Comparison of ENCODE assay signal across 19 mouse cellular contexts in genomic region chr1:23842629-23843028, GRCm38 (mm10).
DNase-seq lines count a peak whose midpoint lies in the region; ATAC-seq and TF ChIP-seq lines count a peak whose summit lies in the region.
"Had no signal": no experiment of that assay in that cellular context is flagged by ENCODE, and none has a peak within 500 bp of the region (broad histone marks: within the 10 kb centered on the region; RNA-seq: fewer than 3 reads in every experiment).

No protein-coding gene starts in this region.

- no peaks in the 10 kb centered on the region; the same call in 1 of the 2 replicates for H3K4me1 ChIP-seq in hindbrain, postnatal 0 days (ENCODE audit: insufficient read depth, low read length)
- H3K4me1 ChIP-seq in hindbrain, embryonic 14.5 days (replicated peaks; ENCODE audit: control insufficient read depth, insufficient read depth, low read length) = 0 out of 2 replicates have a peak, but pooled peaks cover 6% of the 10 kb centered on the region
- 0 out of 2 replicates have a peak, but pooled peaks cover 8% of the 10 kb centered on the region for H3K4me1 ChIP-seq in neural tube, embryonic 13.5 days (replicated peaks)
- peaks cover 11% of the 10 kb centered on the region for H3K4me1 ChIP-seq in neural tube, embryonic 15.5 days
- H3K4me1 ChIP-seq in forebrain, embryonic 15.5 days = peaks cover 10% of the 10 kb centered on the region
- H3K4me1 ChIP-seq: embryonic facial prominence, embryonic 12.5 days; forebrain, embryonic 12.5 days; heart, embryonic 15.5 days had no signal

- WGBS in hindbrain, postnatal 0 days = 53% methylated on average over 3 of the region's 3 CpGs
- 65% methylated on average over 3 of the region's 3 CpGs for WGBS in hindbrain, embryonic 14.5 days
- 51% methylated on average over 3 of the region's 3 CpGs for WGBS in neural tube, embryonic 13.5 days
- WGBS in neural tube, embryonic 15.5 days = 37% methylated on average over 3 of the region's 3 CpGs
- 71% methylated on average over 3 of the region's 3 CpGs for WGBS in forebrain, embryonic 15.5 days

- no peak for TF ChIP-seq CTCF in hindbrain, postnatal 0 days (IDR thresholded peaks at IDR 0.05; ENCODE audit: low read depth)

- H3K27me3 ChIP-seq in hindbrain, postnatal 0 days (ENCODE audit: insufficient read depth, low read length) = no peaks in the 10 kb centered on the region
- H3K27me3 ChIP-seq in hindbrain, embryonic 14.5 days (ENCODE audit: control insufficient read depth, insufficient read depth, low read length) = no peaks in the 10 kb centered on the region
- H3K27me3 ChIP-seq in neural tube, embryonic 13.5 days = no peaks in the 10 kb centered on the region
- H3K27me3 ChIP-seq in neural tube, embryonic 15.5 days (replicated peaks) = no peaks in the 10 kb centered on the region
- no peaks in the 10 kb centered on the region for H3K27me3 ChIP-seq in forebrain, embryonic 15.5 days
- H3K27me3 ChIP-seq: embryonic facial prominence, embryonic 12.5 days; forebrain, embryonic 12.5 days; heart, embryonic 15.5 days had no signal

- ATAC-seq in hindbrain, postnatal 0 days = peak; percentile 33; the same call in 1 of the 2 replicates
- ATAC-seq in hindbrain, embryonic 14.5 days (ENCODE audit: low FRiP score) = no peak
- peak; percentile 49; the same call in 1 of the 2 replicates for ATAC-seq in neural tube, embryonic 13.5 days (ENCODE audit: low read depth)
- peak; percentile 63 for ATAC-seq in neural tube, embryonic 15.5 days (ENCODE audit: low FRiP score)
- no peak for ATAC-seq in forebrain, embryonic 15.5 days (replicated peaks)
- ATAC-seq: forebrain, postnatal 0 days had no signal

- no peak overlapping the region for H3K4me2 ChIP-seq in hindbrain, postnatal 0 days (ENCODE audit: low read depth, low read length)
- H3K4me2 ChIP-seq in hindbrain, embryonic 14.5 days (replicated peaks) = no peak overlapping the region
- no peak overlapping the region for H3K4me2 ChIP-seq in neural tube, embryonic 13.5 days
- no peak overlapping the region for H3K4me2 ChIP-seq in neural tube, embryonic 15.5 days
- H3K4me2 ChIP-seq in forebrain, embryonic 15.5 days (replicated peaks) = no peak overlapping the region
- H3K4me2 ChIP-seq: embryonic facial prominence, embryonic 12.5 days; forebrain, embryonic 12.5 days; heart, embryonic 11.5 days; heart, embryonic 15.5 days had no signal

- no peaks in the 10 kb centered on the region for H3K9me3 ChIP-seq in hindbrain, postnatal 0 days (ENCODE audit: low read length)
- H3K9me3 ChIP-seq in hindbrain, embryonic 14.5 days (ENCODE audit: control insufficient read depth, low read length) = no peaks in the 10 kb centered on the region
- no peaks in the 10 kb centered on the region for H3K9me3 ChIP-seq in neural tube, embryonic 13.5 days
- H3K9me3 ChIP-seq in neural tube, embryonic 15.5 days (replicated peaks) = no peaks in the 10 kb centered on the region
- no peaks in the 10 kb centered on the region for H3K9me3 ChIP-seq in forebrain, embryonic 15.5 days
- H3K9me3 ChIP-seq: embryonic facial prominence, embryonic 12.5 days; forebrain, embryonic 12.5 days; heart, embryonic 15.5 days had no signal

- H3K27ac ChIP-seq in hindbrain, postnatal 0 days = peak overlapping the region; percentile 54
- H3K27ac ChIP-seq in hindbrain, embryonic 14.5 days = no peak overlapping the region; the same call in 1 of the 2 replicates
- H3K27ac ChIP-seq in neural tube, embryonic 13.5 days (replicated peaks) = peak overlapping the region; percentile 43
- peak overlapping the region; percentile 46 for H3K27ac ChIP-seq in neural tube, embryonic 15.5 days (replicated peaks)
- H3K27ac ChIP-seq in forebrain, embryonic 15.5 days (replicated peaks) = no peak overlapping the region
- H3K27ac ChIP-seq: embryonic facial prominence, embryonic 12.5 days; forebrain, embryonic 12.5 days; heart, adult 2 months; heart, embryonic 15.5 days had no signal

- H3K9ac ChIP-seq in hindbrain, postnatal 0 days (replicated peaks; ENCODE audit: low read length) = no peak overlapping the region
- no peak overlapping the region for H3K9ac ChIP-seq in hindbrain, embryonic 14.5 days
- H3K9ac ChIP-seq in neural tube, embryonic 13.5 days = no peak overlapping the region
- no peak overlapping the region for H3K9ac ChIP-seq in neural tube, embryonic 15.5 days (replicated peaks)
- H3K9ac ChIP-seq in forebrain, embryonic 15.5 days (replicated peaks) = no peak overlapping the region
- H3K9ac ChIP-seq: embryonic facial prominence, embryonic 12.5 days; forebrain, embryonic 12.5 days; forebrain, postnatal 0 days; heart, embryonic 15.5 days had no signal

- no peak overlapping the region for H3K4me3 ChIP-seq in hindbrain, postnatal 0 days (ENCODE audit: low read length)
- H3K4me3 ChIP-seq in hindbrain, embryonic 14.5 days (replicated peaks; ENCODE audit: low read length) = no peak overlapping the region
- no peak overlapping the region for H3K4me3 ChIP-seq in neural tube, embryonic 13.5 days
- H3K4me3 ChIP-seq in neural tube, embryonic 15.5 days (replicated peaks) = no peak overlapping the region
- no peak overlapping the region for H3K4me3 ChIP-seq in forebrain, embryonic 15.5 days
- H3K4me3 ChIP-seq: embryonic facial prominence, embryonic 12.5 days; forebrain, embryonic 12.5 days; heart, adult 2 months; heart, embryonic 15.5 days had no signal

- DNase-seq in cerebellum, adult 9-10 months = peak; percentile 46
- DNase-seq in cerebellum, postnatal 36 days = no peak
- DNase-seq in hindbrain, postnatal 0 days (ENCODE audit: low spot score) = peak; percentile 27
- DNase-seq in hindbrain, embryonic 14.5 days (ENCODE audit: low spot score) = no peak
- DNase-seq in neural tube, embryonic 10.5 days (ENCODE audit: extremely low spot score, low spot score) = no peak
- DNase-seq: adrenal gland, postnatal 10 days; cerebellum, adult 11-12 months; cerebellum, postnatal 14 days; forebrain, postnatal 0 days; gastrocnemius, postnatal 14 days; heart, adult 2 months; heart, postnatal 14 days had no signal

- peaks cover 17% of the 10 kb centered on the region for H3K36me3 ChIP-seq in hindbrain, postnatal 0 days (ENCODE audit: insufficient read depth, low read length)
- H3K36me3 ChIP-seq in hindbrain, embryonic 14.5 days (replicated peaks; ENCODE audit: control insufficient read depth, insufficient read depth) = peaks cover 48% of the 10 kb centered on the region
- peaks cover 36% of the 10 kb centered on the region for H3K36me3 ChIP-seq in neural tube, embryonic 13.5 days
- peaks cover 22% of the 10 kb centered on the region for H3K36me3 ChIP-seq in neural tube, embryonic 15.5 days
- peaks cover 26% of the 10 kb centered on the region for H3K36me3 ChIP-seq in forebrain, embryonic 15.5 days

Comparison
In these comparisons a context has a peak if more than half of its experiments do, and no peak if none do; other contexts are left out.
1. DNase-seq: peak in cerebellum, adult 9-10 months (single experiment) and hindbrain, postnatal 0 days (single experiment); none in cerebellum, postnatal 36 days (0 of 2), hindbrain, embryonic 14.5 days (single experiment) and neural tube, embryonic 10.5 days (single experiment).
2. ATAC-seq: peak in hindbrain, postnatal 0 days (single experiment), neural tube, embryonic 13.5 days (single experiment) and neural tube, embryonic 15.5 days (single experiment); none in hindbrain, embryonic 14.5 days (single experiment) and forebrain, embryonic 15.5 days (single experiment).
3. H3K27ac ChIP-seq: peak in hindbrain, postnatal 0 days (single experiment), neural tube, embryonic 13.5 days (single experiment) and neural tube, embryonic 15.5 days (single experiment); none in hindbrain, embryonic 14.5 days (single experiment) and forebrain, embryonic 15.5 days (single experiment).